Mouse (Mus musculus): ENCODE data around the gene Otulin.

DNA sequence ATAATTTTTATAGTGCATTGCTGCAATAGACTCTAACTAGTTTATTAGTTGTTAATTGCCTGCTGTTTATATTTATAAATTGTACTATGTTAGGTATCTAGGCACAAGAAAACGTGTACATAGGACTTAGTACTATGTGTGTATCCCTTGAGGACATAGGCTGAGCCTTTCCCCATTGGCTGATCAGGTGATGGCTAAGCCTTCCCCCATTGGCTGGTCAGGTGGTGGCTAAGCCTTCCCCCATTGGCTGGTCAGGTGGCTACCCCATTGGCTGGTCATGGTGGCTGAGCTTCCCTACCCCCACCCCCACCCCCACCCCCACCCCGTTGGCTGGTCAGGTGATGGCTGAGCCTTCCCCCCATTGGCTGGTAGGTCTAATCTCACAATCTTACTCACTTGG is 50.6 kb downstream of the Otulin start:
- TF ChIP-seq CTCF (IDR thresholded peaks at IDR 0.05; ENCODE audit: insufficient read depth, low read length) (no peak), POLR2A (IDR thresholded peaks at IDR 0.05; ENCODE audit: borderline replicate concordance, extremely low read depth, low read depth, low read length) (no peak)

Data from lung, adult 2 months (tissue).